Mouse (Mus musculus) ES-Bruce4 (cell line): ENCODE data around the gene Spata5. TPM values are rescaled to one million over a fixed set of nuclear protein-coding genes. Genes with fewer than 3 reads are reported as not detected.
A peak's percentile ranks its signal among the peaks of the same experiment; 100 is the strongest.
"Not testable (repeated sequence)": the region's sequence is repeated elsewhere in the genome, so short reads cannot be mapped to it uniquely, and the experiment has no call there.

ENCODE experiments used
- H3K27ac ChIP-seq: 2 replicates; pipeline ENCODE4 v1.5.1; 2012; ENCODE audit warnings: low read length, inconsistent platforms; ENCODE audit not compliant: insufficient read depth
- H3K27me3 ChIP-seq: 2 replicates; pipeline ENCODE4 v1.6.1; 2012; ENCODE audit warnings: mild to moderate bottlenecking, low read length, inconsistent platforms; ENCODE audit not compliant: control insufficient read depth, poor library complexity, insufficient read depth, severe bottlenecking
- H3K36me3 ChIP-seq: 2 replicates; pipeline ENCODE4 v1.6.1; 2012; ENCODE audit warnings: inconsistent platforms, mild to moderate bottlenecking, low read length, moderate library complexity; ENCODE audit not compliant: control insufficient read depth, poor library complexity, insufficient read depth, severe bottlenecking
- H3K4me1 ChIP-seq: one replicate; pipeline ENCODE4 v1.8.1; 2011; ENCODE audit warnings: low read length; ENCODE audit not compliant: control insufficient read depth, insufficient read depth
- H3K4me3 ChIP-seq: 2 replicates; pipeline ENCODE4 v1.5.1; 2011; ENCODE audit warnings: low read depth, mild to moderate bottlenecking, low read length
- H3K9ac ChIP-seq: 2 replicates; pipeline ENCODE4 v1.6.1; 2012; ENCODE audit warnings: low read depth, mild to moderate bottlenecking, inconsistent platforms; ENCODE audit not compliant: poor library complexity, severe bottlenecking
- H3K9me3 ChIP-seq: replicated peaks from 2 replicates; pipeline ENCODE4 v1.6.1; 2012; ENCODE audit warnings: mild to moderate bottlenecking, low read length, inconsistent platforms; ENCODE audit not compliant: control insufficient read depth, poor library complexity, insufficient read depth, severe bottlenecking
- CTCF ChIP-seq: IDR thresholded peaks from one replicate; pipeline ENCODE4 v1.8.1; 2011; ENCODE audit warnings: low read depth, low read length
- EP300 ChIP-seq: IDR thresholded peaks from 2 replicates; pipeline ENCODE4 v1.6.1; 2011; ENCODE audit warnings: low read depth, low read length; ENCODE audit not compliant: insufficient read depth
- POLR2A ChIP-seq: IDR thresholded peaks from one replicate; pipeline ENCODE4 v1.8.1; 2011; ENCODE audit warnings: low read length; ENCODE audit not compliant: insufficient read depth
- polyA plus RNA-seq: library from polyadenylated mRNA; stranded (reverse); fragments of >200 nt; gene quantifications from 2 replicates; pipeline ENCODE4 v1.2.4, GENCODE M21; 2011; ENCODE audit warnings: low read depth; ENCODE audit not compliant: missing spikeins, insufficient read depth, insufficient read length

Spata5 gene
- polyA plus RNA-seq, 1 experiment, result 56.6 TPM

- TF ChIP-seq EP300 (no peak), POLR2A (no peak), CTCF (no peak)
- Histone ChIP-seq H3K27me3 (no peaks in the 10 kb centered on the region), H3K9me3 (no peaks in the 10 kb centered on the region), H3K27ac (no peak overlapping the region), H3K9ac (no peak overlapping the region), H3K4me3 (no peak overlapping the region), H3K36me3 (no peaks in the 10 kb centered on the region; the same call in 1 of the 2 replicates), H3K4me1 (no peaks in the 10 kb centered on the region)
Measured at GRCm38 (mm10) chr3:37510055-37511032, 90.6 kb downstream of the Spata5 start.

- Histone ChIP-seq H3K9ac (no peak overlapping the region), H3K4me3 (no peak overlapping the region), H3K4me1 (no peaks in the 10 kb centered on the region), H3K9me3 (no peaks in the 10 kb centered on the region), H3K27ac (no peak overlapping the region), H3K27me3 (no peaks in the 10 kb centered on the region), H3K36me3 (no peaks in the 10 kb centered on the region; the same call in 1 of the 2 replicates)
- TF ChIP-seq CTCF, result peak; percentile 86
- TF ChIP-seq POLR2A, result no peak
Measured at GRCm38 (mm10) chr3:37515485-37515884, 95.8 kb downstream of the Spata5 start.

- no peak overlapping the region for H3K27ac ChIP-seq
- TF ChIP-seq POLR2A, result no peak
- no peak for TF ChIP-seq CTCF
- no peak for TF ChIP-seq EP300
- H3K27me3 ChIP-seq, result no peaks in the 10 kb centered on the region
- H3K4me3 ChIP-seq, result no peak overlapping the region
- H3K9ac ChIP-seq, result no peak overlapping the region
- H3K9me3 ChIP-seq, result no peaks in the 10 kb centered on the region
- no peaks in the 10 kb centered on the region; the same call in 1 of the 2 replicates for H3K36me3 ChIP-seq
- no peaks in the 10 kb centered on the region for H3K4me1 ChIP-seq
Measured at GRCm38 (mm10) chr3:37516379-37516778, 96.7 kb downstream of the Spata5 start.

GRCm38 (mm10) chr3:37518611-37519010, 98.9 kb downstream of the Spata5 start:
- TF ChIP-seq POLR2A (no peak), EP300 (no peak), CTCF (no peak)
- no peaks in the 10 kb centered on the region for H3K4me1 ChIP-seq
- no peak overlapping the region for H3K9ac ChIP-seq
- H3K9me3 ChIP-seq, result no peaks in the 10 kb centered on the region
- H3K27me3 ChIP-seq, result no peaks in the 10 kb centered on the region
- H3K4me3 ChIP-seq, result no peak overlapping the region
- no peaks in the 10 kb centered on the region for H3K36me3 ChIP-seq
- H3K27ac ChIP-seq, result no peak overlapping the region

- TF ChIP-seq POLR2A, result no peak
- no peak for TF ChIP-seq EP300
- no peak for TF ChIP-seq CTCF
- no peaks in the 10 kb centered on the region for H3K4me1 ChIP-seq
Measured at GRCm38 (mm10) chr3:37520334-37521023, 100.8 kb downstream of the Spata5 start.

GRCm38 (mm10) chr3:37532079-37532478, 112.4 kb downstream of the Spata5 start:
- Histone ChIP-seq H3K4me1 (no peaks in the 10 kb centered on the region), H3K4me3 (no peak overlapping the region)

More at GRCm38 (mm10) chr3:37520334-37521023, 100.8 kb downstream of the Spata5 start:
- H3K4me3 ChIP-seq, result no peak overlapping the region
- no peaks in the 10 kb centered on the region for H3K9me3 ChIP-seq
- no peak overlapping the region for H3K9ac ChIP-seq
- H3K27ac ChIP-seq, result no peak overlapping the region
- no peaks in the 10 kb centered on the region; the same call in 1 of the 2 replicates for H3K36me3 ChIP-seq
- no peaks in the 10 kb centered on the region for H3K27me3 ChIP-seq

GRCm38 (mm10) chr3:37540701-37541100, 121.0 kb downstream of the Spata5 start:
- H3K4me1 ChIP-seq, H3K9me3 ChIP-seq, H3K9ac ChIP-seq, H3K27me3 ChIP-seq, H3K27ac ChIP-seq, H3K4me3 ChIP-seq, H3K36me3 ChIP-seq: not testable (repeated sequence)

More at GRCm38 (mm10) chr3:37532079-37532478, 112.4 kb downstream of the Spata5 start:
- H3K9ac ChIP-seq, result no peak overlapping the region
- H3K9me3 ChIP-seq, result no peaks in the 10 kb centered on the region
- H3K27ac ChIP-seq, result no peak overlapping the region
- no peaks in the 10 kb centered on the region for H3K36me3 ChIP-seq
- H3K27me3 ChIP-seq, result no peaks in the 10 kb centered on the region
- no peak for TF ChIP-seq CTCF
